Mouse (Mus musculus) MEL (cell line): Measurements from ENCODE around the gene Galns. TPM values are rescaled to one million over a fixed set of nuclear protein-coding genes. Genes with fewer than 3 reads are reported as not detected.
"Not testable (repeated sequence)": the region's sequence is repeated elsewhere in the genome, so short reads cannot be mapped to it uniquely, and the experiment has no call there.

Source experiments
- DNase-seq: peaks from one replicate; pipeline ENCODE4 v3.0.0; 2011; ENCODE audit warnings: low read depth, low spot score
- H3K27ac ChIP-seq: 2 replicates; pipeline ENCODE4 v1.5.1; 2012; ENCODE audit warnings: low read depth, mild to moderate bottlenecking, control low read depth, low read length, moderate library complexity; ENCODE audit not compliant: control insufficient read depth
- H3K27me3 ChIP-seq, 2 experiments: fragments of 150-350 bp in 1 of 2; sonication (generic) in 1 of 2; 2 replicates each; pipeline ENCODE4 v1.6.1; 2012; ENCODE audit warnings: low read length in 2 of 2, mild to moderate bottlenecking in 2 of 2, improper control_type of control experiment in 1 of 2, moderate library complexity in 1 of 2; ENCODE audit not compliant: insufficient read depth in 2 of 2, control insufficient read depth in 1 of 2
- H3K36me3 ChIP-seq, 2 experiments: 2 replicates each; pipeline ENCODE4 v1.6.1; 2012 to 2014; ENCODE audit warnings: low read length in 2 of 2, improper control_type of control experiment in 1 of 2, inconsistent platforms in 1 of 2, mild to moderate bottlenecking in 1 of 2; ENCODE audit not compliant: insufficient read depth in 2 of 2, control insufficient read depth in 1 of 2
- H3K4me1 ChIP-seq, 2 experiments: fragments of 150-350 bp in 1 of 2; sonication (generic) in 1 of 2; 2 replicates each; pipeline ENCODE4 v1.6.1; 2012; ENCODE audit warnings: low read length in 2 of 2, improper control_type of control experiment in 1 of 2, mild to moderate bottlenecking in 1 of 2; ENCODE audit not compliant: insufficient read depth in 2 of 2, control insufficient read depth in 1 of 2
- H3K4me3 ChIP-seq, 2 experiments: fragments of 150-350 bp in 1 of 2; sonication (generic) in 1 of 2; 2 replicates each; pipeline ENCODE4 v1.5.1; 2012; ENCODE audit warnings: low read depth in 2 of 2, low read length in 2 of 2, mild to moderate bottlenecking in 2 of 2, moderate library complexity in 2 of 2, control low read depth in 1 of 2, improper control_type of control experiment in 1 of 2; ENCODE audit not compliant: control insufficient read depth in 1 of 2, insufficient read depth in 1 of 2
- H3K79me2 ChIP-seq: 2 replicates; pipeline ENCODE4 v1.6.1; 2012; ENCODE audit warnings: mild to moderate bottlenecking, low read length, moderate library complexity; ENCODE audit not compliant: control insufficient read depth, poor library complexity, insufficient read depth
- H3K9ac ChIP-seq: 2 replicates; pipeline ENCODE4 v1.6.1; 2012; ENCODE audit warnings: low read depth, mild to moderate bottlenecking, control low read depth, low read length, moderate library complexity; ENCODE audit not compliant: control insufficient read depth, poor library complexity, severe bottlenecking
- H3K9me3 ChIP-seq: fragments of 150-350 bp; sonication (generic); replicated peaks from 2 replicates; pipeline ENCODE4 v1.6.1; 2012; ENCODE audit warnings: mild to moderate bottlenecking, low read length, improper control_type of control experiment, moderate library complexity; ENCODE audit not compliant: insufficient read depth
- CTCF ChIP-seq, 3 experiments: IDR thresholded peaks in 2 of 3; conservative IDR thresholded peaks in 1 of 3; 2 replicates each; pipeline ENCODE4 v1.5.1; 2011 to 2012; ENCODE audit warnings: low read length in 3 of 3, low read depth in 2 of 3, mild to moderate bottlenecking in 2 of 3, improper control_type of control experiment in 1 of 3, inconsistent platforms in 1 of 3, mixed read lengths in 1 of 3, moderate library complexity in 1 of 3; ENCODE audit not compliant: control insufficient read depth in 1 of 3, insufficient read depth in 1 of 3, poor library complexity in 1 of 3, severe bottlenecking in 1 of 3
- GATA1 ChIP-seq: IDR thresholded peaks from 2 replicates; pipeline ENCODE4 v1.6.1; 2011; ENCODE audit warnings: low read depth, low read length, improper control_type of control experiment
- HCFC1 ChIP-seq: IDR thresholded peaks from 2 replicates; pipeline ENCODE4 v1.6.1; 2012; ENCODE audit warnings: low read depth, mild to moderate bottlenecking, inconsistent platforms, low read length, improper control_type of control experiment, moderate library complexity
- MAFK ChIP-seq: IDR thresholded peaks from 2 replicates; pipeline ENCODE4 v1.6.1; 2011; ENCODE audit warnings: low read depth, mild to moderate bottlenecking, low read length, improper control_type of control experiment, borderline replicate concordance
- MAZ ChIP-seq: IDR thresholded peaks from 2 replicates; pipeline ENCODE4 v1.6.1; 2012; ENCODE audit warnings: low read depth, mild to moderate bottlenecking, inconsistent platforms, low read length, improper control_type of control experiment
- NELFE ChIP-seq: IDR thresholded peaks from 2 replicates; pipeline ENCODE4 v1.6.1; 2011; ENCODE audit warnings: low read depth, low read length, improper control_type of control experiment
- POLR2AphosphoS2 ChIP-seq: IDR thresholded peaks from 2 replicates; pipeline ENCODE4 v1.6.1; 2011; ENCODE audit warnings: low read length, improper control_type of control experiment
- SIN3A ChIP-seq: IDR thresholded peaks from 2 replicates; pipeline ENCODE4 v1.6.1; 2012; ENCODE audit warnings: low read length, improper control_type of control experiment, inconsistent platforms
- USF1 ChIP-seq: IDR thresholded peaks from 2 replicates; pipeline ENCODE4 v1.6.1; 2014; ENCODE audit warnings: low read depth, mild to moderate bottlenecking, inconsistent platforms, low read length, improper control_type of control experiment, moderate library complexity
- USF2 ChIP-seq, 2 experiments: IDR thresholded peaks; 2 replicates each; pipeline ENCODE4 v1.6.1; 2011 to 2012; ENCODE audit warnings: improper control_type of control experiment in 2 of 2, low read length in 2 of 2, borderline replicate concordance in 1 of 2, inconsistent platforms in 1 of 2, low read depth in 1 of 2, mild to moderate bottlenecking in 1 of 2; ENCODE audit not compliant: insufficient read depth in 1 of 2
- ZMIZ1 ChIP-seq: IDR thresholded peaks from 2 replicates; pipeline ENCODE4 v1.6.1; 2012; ENCODE audit warnings: low read depth, mild to moderate bottlenecking, inconsistent platforms, low read length, improper control_type of control experiment, moderate library complexity
- ZNF384 ChIP-seq: IDR thresholded peaks from 2 replicates; pipeline ENCODE4 v1.6.1; 2012; ENCODE audit warnings: low read depth, mild to moderate bottlenecking, inconsistent platforms, low read length, improper control_type of control experiment
- polyA plus RNA-seq, 2 experiments: library from polyadenylated mRNA; stranded (reverse) in 1 of 2; unstranded in 1 of 2; fragments of >175 nt in 1 of 2; fragments of >200 nt in 1 of 2; gene quantifications; 2 replicates each; pipeline versions ENCODE4 v1.2.1 to v1.2.4; 2012; ENCODE audit warnings: low replicate concordance in 2 of 2, low read depth in 1 of 2; ENCODE audit not compliant: insufficient read length in 2 of 2, insufficient read depth in 1 of 2, missing spikeins in 1 of 2
- total RNA-seq: library from RNA; depleted of rRNA; stranded (reverse); fragments of 300-350 nt; gene quantifications from 2 replicates; pipeline ENCODE4 v1.2.3, GENCODE M21; 2012

Gene Galns
- total and polyA plus RNA-seq, 3 experiments, result 1.7 to 3.0 TPM; not detected in 1

DNA sequence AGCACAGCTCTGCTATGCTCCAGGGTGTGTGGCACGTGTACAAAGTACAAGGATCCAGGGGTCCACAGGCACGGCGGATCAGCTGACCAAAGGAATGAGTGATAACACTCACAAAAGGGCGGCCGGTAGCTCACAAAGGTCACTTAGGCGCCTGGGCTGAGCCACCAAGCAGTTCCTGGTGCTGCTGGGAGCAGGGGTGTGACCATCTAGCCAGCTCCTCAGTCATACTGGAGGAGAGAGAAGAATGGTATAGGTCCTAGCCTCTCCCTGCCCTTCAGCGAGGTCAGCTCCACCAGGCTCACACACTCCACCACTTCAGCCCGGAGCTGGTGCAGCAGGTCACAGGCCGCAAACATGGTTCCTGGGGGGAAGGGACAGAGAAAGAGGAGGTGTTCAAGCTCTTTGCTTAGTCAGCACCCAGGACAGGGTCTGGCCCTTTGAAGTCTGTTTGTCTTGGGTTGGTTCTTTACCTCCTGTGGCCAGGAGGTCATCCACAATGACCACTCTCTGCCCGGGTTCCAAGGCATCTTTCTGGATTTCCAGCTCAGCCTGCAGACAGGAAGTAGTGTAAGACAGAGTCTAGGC lies 36.5 kb downstream of the Galns start:
- Histone ChIP-seq H3K36me3 (peaks cover 0 to 10% of the 10 kb centered on the region in 2 experiments; a peak in 2 of 4 replicates), H3K4me3 (peak overlapping the region; percentile 80 to 89), H3K9me3 (no peaks in the 10 kb centered on the region), H3K9ac (peak overlapping the region; percentile 92), H3K27me3 (no peaks in the 10 kb centered on the region), H3K79me2 (peaks cover 18% of the 10 kb centered on the region), H3K4me1 (peaks cover 4 to 10% of the 10 kb centered on the region in 2 experiments; a peak in 3 of 4 replicates), H3K27ac (peak overlapping the region; percentile 64)
- TF ChIP-seq ZMIZ1 (0 out of 2 replicates have a peak, but pooled peaks have one; percentile 28), USF1 (no peak), NELFE (peak; percentile 13; the same call in 1 of the 2 replicates), USF2 (IDR thresholded peaks at IDR 0.05; ENCODE audit: borderline replicate concordance in 1 of 2, insufficient read depth in 1 of 2, low read depth in 1 of 2, low read length in 2 of 2) (no peak), MAFK (peak; percentile 43; the same call in 1 of the 2 replicates), MAZ (no peak)
- peak; percentile 25 for DNase-seq

DNA sequence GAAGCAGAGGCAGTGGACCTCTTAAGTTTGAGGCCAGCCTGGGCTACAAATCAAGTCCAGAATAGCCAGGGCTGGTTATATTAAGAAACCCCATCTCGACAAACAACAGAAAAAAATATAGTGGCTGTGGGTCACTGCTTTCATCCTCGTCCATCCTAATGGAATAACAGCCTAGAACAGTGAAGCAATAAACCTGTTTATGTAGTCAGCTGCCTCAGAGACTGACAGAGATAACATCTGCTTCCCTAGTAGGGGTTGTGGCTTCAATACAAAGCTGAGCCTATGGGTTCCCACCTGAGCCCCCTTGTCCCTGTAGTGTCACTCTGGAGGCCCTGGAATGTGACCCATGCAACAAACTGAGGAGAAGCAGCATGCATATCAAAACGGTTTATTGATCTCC lies 37.0 kb downstream of the Galns start:
- H3K79me2 ChIP-seq, result peaks cover 23% of the 10 kb centered on the region
- peaks cover 0 to 10% of the 10 kb centered on the region in 2 experiments; a peak in 2 of 4 replicates for H3K36me3 ChIP-seq
- H3K27me3 ChIP-seq, result no peaks in the 10 kb centered on the region
- TF ChIP-seq CTCF (IDR thresholded peaks at IDR 0.05 in 2 of 3, conservative IDR thresholded peaks at IDR 0.05 in 1 of 3; ENCODE audit: control insufficient read depth in 1 of 3, insufficient read depth in 1 of 3, low read depth in 2 of 3, low read length in 3 of 3, poor library complexity in 1 of 3, severe bottlenecking in 1 of 3), result no peak
- 0 out of 2 replicates have a peak, but pooled peaks have one; percentile 15 for TF ChIP-seq GATA1
- TF ChIP-seq ZNF384, result no peak
- TF ChIP-seq, all 39 proteins: peak for 1
- no peak overlapping the region for H3K4me3 ChIP-seq
- H3K9me3 ChIP-seq, result no peaks in the 10 kb centered on the region
- peaks cover 4 to 13% of the 10 kb centered on the region in 2 experiments; a peak in 3 of 4 replicates for H3K4me1 ChIP-seq
- no peak for DNase-seq
- no peak overlapping the region for H3K9ac ChIP-seq
- 0 out of 2 replicates have a peak overlapping the region, but pooled peaks have one; percentile 64 for H3K27ac ChIP-seq

DNA sequence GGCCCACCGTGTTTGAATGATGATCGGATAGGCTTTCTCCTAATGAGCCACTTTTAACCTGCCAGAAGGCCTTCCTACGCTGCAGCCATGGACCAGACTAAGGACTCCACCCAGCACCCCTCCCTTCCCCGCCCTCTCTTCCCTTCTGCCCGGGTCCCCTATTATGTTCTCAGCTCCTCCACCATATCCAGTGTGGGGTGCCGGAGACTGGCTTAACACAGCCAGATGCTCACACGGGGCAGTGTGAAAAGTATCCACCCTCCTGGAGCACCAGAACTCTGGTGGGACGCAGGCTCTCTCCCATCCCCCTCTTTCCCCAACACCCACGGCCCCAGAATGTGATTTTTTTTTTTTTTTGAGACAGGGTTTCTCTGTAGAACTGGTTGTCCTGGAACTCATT lies 37.7 kb downstream of the Galns start:
- no peak overlapping the region for H3K4me3 ChIP-seq
- no peak overlapping the region for H3K27ac ChIP-seq
- peak; percentile 26 for DNase-seq
- H3K27me3 ChIP-seq, result no peaks in the 10 kb centered on the region
- H3K36me3 ChIP-seq, result peaks cover 0 to 12% of the 10 kb centered on the region in 2 experiments; a peak in 2 of 4 replicates
- TF ChIP-seq POLR2AphosphoS2, result peak; percentile 18; the same call in 1 of the 2 replicates
- TF ChIP-seq SIN3A, result no peak
- no peak for TF ChIP-seq GATA1
- TF ChIP-seq HCFC1, result no peak
- no peak for TF ChIP-seq CTCF (IDR thresholded peaks at IDR 0.05 in 2 of 3, conservative IDR thresholded peaks at IDR 0.05 in 1 of 3; ENCODE audit: control insufficient read depth in 1 of 3, insufficient read depth in 1 of 3, low read depth in 2 of 3, low read length in 3 of 3, poor library complexity in 1 of 3, severe bottlenecking in 1 of 3)
- peaks cover 4 to 17% of the 10 kb centered on the region in 2 experiments; a peak in 3 of 4 replicates for H3K4me1 ChIP-seq
- H3K9ac ChIP-seq, result no peak overlapping the region
- peaks cover 29% of the 10 kb centered on the region for H3K79me2 ChIP-seq
- no peaks in the 10 kb centered on the region for H3K9me3 ChIP-seq

DNA sequence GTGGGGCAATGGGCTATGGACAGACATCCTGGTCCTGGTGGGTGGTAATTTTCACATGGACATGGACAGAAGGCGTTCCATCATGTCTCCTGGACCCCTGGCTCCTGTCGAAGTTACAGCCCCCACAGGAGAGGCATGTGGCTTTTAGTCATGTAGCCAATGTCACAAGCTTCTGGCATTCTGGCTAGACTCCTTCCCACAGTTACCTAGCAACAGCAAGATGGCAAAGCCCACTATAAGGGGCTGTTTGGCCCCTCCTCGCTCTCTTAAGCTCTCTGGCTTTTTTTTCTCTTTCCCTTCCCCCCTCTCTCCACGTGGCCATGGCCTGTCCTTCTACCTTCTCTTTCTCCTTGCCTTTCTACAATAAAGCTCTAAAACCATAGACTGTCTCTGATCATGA lies 38.1 kb downstream of the Galns start:
- Histone ChIP-seq H3K4me1 (peaks cover 4 to 17% of the 10 kb centered on the region in 2 experiments; a peak in 3 of 4 replicates), H3K79me2 (peaks cover 32% of the 10 kb centered on the region), H3K36me3 (peaks cover 0 to 12% of the 10 kb centered on the region in 2 experiments; a peak in 2 of 4 replicates)
- not testable (repeated sequence) for H3K27ac ChIP-seq, H3K9me3 ChIP-seq, H3K4me3 ChIP-seq, H3K9ac ChIP-seq, DNase-seq, H3K27me3 ChIP-seq
